In genomic region chr3:28558328-28558871, GRCm38 (mm10) we compare ENCODE assay signal across 7 mouse cellular contexts.
DNase-seq lines count a peak whose midpoint lies in the region; ATAC-seq lines count a peak whose summit lies in the region.

No protein-coding gene starts in this region.

- no peak overlapping the region for H3K9ac ChIP-seq in forebrain, embryonic 15.5 days (replicated peaks)

- H3K36me3 ChIP-seq in forebrain, embryonic 15.5 days, result no peaks in the 10 kb centered on the region

- H3K4me2 ChIP-seq in forebrain, embryonic 15.5 days (replicated peaks), result no peak overlapping the region

- H3K4me1 ChIP-seq in forebrain, embryonic 15.5 days, result peaks cover 48% of the 10 kb centered on the region

- H3K27ac ChIP-seq in forebrain, embryonic 15.5 days (replicated peaks), result peak overlapping the region; percentile 87

- H3K4me3 ChIP-seq in forebrain, embryonic 15.5 days, result no peak overlapping the region

- peak; percentile 8 for DNase-seq in urinary bladder, postnatal 14 days (ENCODE audit: low spot score)
- DNase-seq in urinary bladder, postnatal 25 days (ENCODE audit: low spot score), result no peak
- peak; percentile 63 to 84 for DNase-seq in left cerebral cortex, adult 9 months (ENCODE audit: low spot score in 2 of 2)
- peak; percentile 85 for DNase-seq in right cerebral cortex, adult 18-20 months
- DNase-seq in adipocyte (ENCODE audit: low spot score), result no peak

- 29% methylated on average over 4 of the region's 4 CpGs for WGBS in forebrain, embryonic 15.5 days

- no peaks in the 10 kb centered on the region for H3K27me3 ChIP-seq in forebrain, embryonic 15.5 days

- no peaks in the 10 kb centered on the region for H3K9me3 ChIP-seq in forebrain, embryonic 15.5 days

- peak; percentile 88 for ATAC-seq in forebrain, embryonic 15.5 days (replicated peaks)
- no peak for ATAC-seq in megakaryocyte-erythroid progenitor cell, adult 5-6 weeks (replicated peaks; ENCODE audit: low FRiP score, low TSS enrichment, poor library complexity, severe bottlenecking)

Comparison
In these comparisons a context has a peak if more than half of its experiments do, and no peak if none do; other contexts are left out.
1. DNase-seq: peak in urinary bladder, postnatal 14 days (single experiment), left cerebral cortex, adult 9 months (2 of 2) and right cerebral cortex, adult 18-20 months (single experiment); none in urinary bladder, postnatal 25 days (single experiment) and adipocyte (single experiment).